Mouse (Mus musculus) brain, embryonic 14.5 days (tissue): ENCODE measurements around the gene Folr2.

ENCODE experiments used
- CTCF ChIP-seq: fragments of 200-500 bp; IDR thresholded peaks from 2 replicates; pipeline ENCODE4 v1.5.1; 2012; ENCODE audit warnings: inconsistent platforms, mild to moderate bottlenecking, moderate library complexity, borderline replicate concordance; ENCODE audit not compliant: insufficient read depth, insufficient read length; ENCODE audit errors: extremely low read depth
- POLR2A ChIP-seq: fragments of 200-500 bp; IDR thresholded peaks from 2 replicates; pipeline ENCODE4 v1.6.1; 2012; ENCODE audit warnings: mild to moderate bottlenecking, inconsistent platforms, borderline replicate concordance; ENCODE audit not compliant: poor library complexity, insufficient read depth, insufficient read length, severe bottlenecking; ENCODE audit errors: extremely low read depth

GRCm38 (mm10) chr7:101895695-101896094 lies 38.7 kb upstream of the Folr2 start:
- no peak for TF ChIP-seq CTCF
- no peak for TF ChIP-seq POLR2A
